Mouse (Mus musculus) neural tube, embryonic 12.5 days (tissue): ENCODE data around the gene Nrbp1. TPM values are rescaled to one million over a fixed set of nuclear protein-coding genes. Genes with fewer than 3 reads are reported as not detected.
A peak's percentile ranks its signal among the peaks of the same experiment; 100 is the strongest.

ENCODE experiments used
- ATAC-seq: fragments of 200-750 bp; cut with Nextera tagmentation; 2 replicates; pipeline ENCODE4 v1.8.0; 2017; ENCODE audit warnings: low read depth, mild to moderate bottlenecking, moderate TSS enrichment, moderate library complexity; ENCODE audit not compliant: low FRiP score
- H3K27ac ChIP-seq: fragments of 300-500 bp; sonication (generic); 2 replicates; pipeline ENCODE4 v1.5.1; 2016
- H3K27me3 ChIP-seq: fragments of 300-500 bp; sonication (generic); replicated peaks from 2 replicates; pipeline ENCODE4 v1.6.1; 2016; ENCODE audit warnings: mild to moderate bottlenecking
- H3K36me3 ChIP-seq: fragments of 300-500 bp; sonication (generic); 2 replicates; pipeline ENCODE4 v1.6.1; 2016; ENCODE audit warnings: mild to moderate bottlenecking
- H3K4me1 ChIP-seq: fragments of 300-500 bp; sonication (generic); 2 replicates; pipeline ENCODE4 v1.6.1; 2016
- H3K4me2 ChIP-seq: fragments of 300-500 bp; sonication (generic); replicated peaks from 2 replicates; pipeline ENCODE4 v1.6.1; 2016; ENCODE audit warnings: mild to moderate bottlenecking
- H3K4me3 ChIP-seq: fragments of 300-500 bp; sonication (generic); 2 replicates; pipeline ENCODE4 v1.5.1; 2016
- H3K9ac ChIP-seq: fragments of 300-500 bp; sonication (generic); 2 replicates; pipeline ENCODE4 v1.6.1; 2016; ENCODE audit warnings: mild to moderate bottlenecking
- H3K9me3 ChIP-seq: fragments of 300-500 bp; sonication (generic); 2 replicates; pipeline ENCODE4 v1.6.1; 2016; ENCODE audit warnings: mild to moderate bottlenecking
- WGBS: fragments of 180-500 bp; shearing (Covaris S2); methylation state at CpG from one replicate; pipeline ENCODE4 v1.1.7; 2016; 5-methylcytosine and 5-hydroxymethylcytosine counted together
- polyA plus RNA-seq: library from polyadenylated mRNA; unstranded; fragments of >200 nt; fragmentation: Nextera tagmentation; extraction: Ambion mirVana; gene quantifications from 2 replicates; pipeline ENCODE4 v1.2.1, GENCODE M21; 2016

Gene Nrbp1
- polyA plus RNA-seq, 1 experiment from 2014 or later = 150 TPM

DNA sequence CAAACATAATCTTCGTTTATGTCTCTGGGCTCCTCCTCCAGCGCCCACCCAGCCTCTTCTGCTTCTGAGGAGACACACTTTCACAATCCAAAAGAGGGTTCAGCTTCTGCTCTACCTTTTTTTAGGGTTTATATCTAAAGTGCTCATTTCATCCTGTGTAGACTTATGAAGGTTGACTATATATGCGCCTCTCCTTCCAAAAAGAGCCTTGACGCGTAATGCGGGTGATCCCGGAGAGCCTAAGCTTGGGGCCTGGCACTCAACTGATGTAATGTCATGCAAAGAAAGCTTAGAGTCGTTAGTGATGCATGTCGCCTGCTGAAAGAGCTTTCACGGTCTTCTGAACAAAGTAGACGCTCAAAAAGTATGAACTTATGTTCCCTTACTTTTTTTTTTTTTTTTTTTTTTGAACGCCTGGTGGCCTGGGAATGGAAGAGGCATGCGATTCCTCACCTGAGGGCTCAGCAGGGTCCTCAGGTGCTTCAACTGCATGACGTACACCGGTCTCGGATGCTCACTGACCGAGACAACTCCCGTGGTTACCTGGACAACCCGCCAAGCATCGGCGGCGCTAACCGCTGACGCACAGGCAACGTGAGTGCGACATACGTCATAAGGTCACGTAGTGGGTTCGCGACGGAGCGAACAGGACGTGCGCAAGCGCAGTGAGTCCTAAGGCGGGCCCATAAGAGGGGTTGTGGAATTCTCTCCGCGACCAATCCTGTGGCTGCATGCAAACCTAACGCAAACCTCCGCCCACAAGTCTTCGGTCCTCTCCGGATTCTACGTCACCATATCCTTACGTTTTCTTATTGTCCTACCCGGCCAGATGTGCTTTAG is 50.1 kb downstream of the Nrbp1 start, which contains the start of gene Ift172:
Gene Ift172 (minus strand): TSS at position 596 of the 840 bp plus-strand sequence.
- no peaks in the 10 kb centered on the region for H3K27me3 ChIP-seq
- H3K9me3 ChIP-seq = no peaks in the 10 kb centered on the region
- ATAC-seq = peak; percentile 87
- H3K4me1 ChIP-seq = peaks cover 40% of the 10 kb centered on the region
- peak within 1 kb of the TSS; percentile 82 for H3K4me2 ChIP-seq
- H3K27ac ChIP-seq = peak within 1 kb of the TSS; percentile 70; the same call in 1 of the 2 replicates
- 3% methylated on average over 45 of the region's 45 CpGs for WGBS
- peak within 1 kb of the TSS; percentile 46 for H3K4me3 ChIP-seq
- peak within 1 kb of the TSS; percentile 48 for H3K9ac ChIP-seq
- H3K36me3 ChIP-seq = peaks cover 27% of the 10 kb centered on the region

DNA sequence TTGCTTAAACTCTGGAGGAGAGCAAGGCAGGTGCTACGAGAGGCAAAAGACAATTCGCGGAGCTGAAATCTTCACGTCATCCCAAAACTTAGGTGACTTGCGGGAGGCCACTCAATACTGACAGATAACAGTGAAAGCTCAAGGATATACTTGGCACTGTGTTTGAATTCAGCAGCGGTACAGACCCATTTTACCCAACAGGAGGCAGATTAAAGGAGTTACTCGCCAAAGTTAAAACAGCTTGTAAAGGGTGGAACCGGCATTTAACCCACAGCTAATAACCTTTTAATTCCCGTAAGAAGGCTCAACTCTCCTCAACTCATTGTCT is 50.7 kb downstream of the Nrbp1 start:
- H3K4me2 ChIP-seq = peak overlapping the region; percentile 82
- ATAC-seq = no peak
- whole genome bisulfite sequencing = 4% methylated on average over 9 of the region's 9 CpGs

DNA sequence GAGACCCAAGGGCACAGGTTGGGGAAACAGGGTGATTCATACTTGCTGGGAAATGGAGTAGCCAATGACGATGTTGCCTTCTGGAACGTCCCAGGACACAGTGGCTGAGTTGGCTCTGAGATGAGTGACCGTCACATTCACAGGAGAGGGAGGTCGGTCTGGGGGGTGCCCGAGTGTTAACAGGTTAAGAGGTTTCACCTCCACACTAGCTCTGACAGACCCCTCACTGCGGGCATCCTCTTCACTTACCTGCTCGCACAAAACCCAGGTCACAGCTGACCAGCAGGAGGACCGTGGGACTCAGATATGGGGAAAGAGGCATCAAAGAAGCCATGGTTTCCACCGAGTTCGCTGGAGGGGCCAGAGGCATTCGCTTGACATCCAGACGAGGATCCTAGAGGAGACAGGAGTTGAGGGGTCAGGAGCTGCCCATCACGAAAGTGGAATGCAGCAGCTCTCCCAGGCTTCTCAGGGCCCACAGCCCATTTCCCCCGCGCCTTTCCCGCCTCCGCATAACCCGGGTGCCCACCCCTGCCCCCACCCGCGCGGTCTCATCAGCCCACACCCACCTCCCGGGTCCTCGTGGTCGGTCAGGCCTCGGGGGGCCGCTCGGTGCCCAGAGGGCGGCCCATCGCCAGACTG is 54.4 kb downstream of the Nrbp1 start:
- Histone ChIP-seq H3K27ac (peak overlapping the region; percentile 62; the same call in 1 of the 2 replicates), H3K27me3 (no peaks in the 10 kb centered on the region), H3K4me3 (peak overlapping the region; percentile 87), H3K4me2 (peak overlapping the region; percentile 99), H3K36me3 (peaks cover 15% of the 10 kb centered on the region), H3K9me3 (no peaks in the 10 kb centered on the region), H3K9ac (peak overlapping the region; percentile 95), H3K4me1 (peaks cover 34% of the 10 kb centered on the region)
- WGBS = 7% methylated on average over 29 of the region's 29 CpGs
- peak; percentile 10 for ATAC-seq

More for the DNA sequence above, 50.7 kb downstream of the Nrbp1 start:
- Histone ChIP-seq H3K27me3 (no peaks in the 10 kb centered on the region), H3K9ac (peak overlapping the region; percentile 48; the same call in 1 of the 2 replicates), H3K9me3 (no peaks in the 10 kb centered on the region), H3K4me1 (peaks cover 40% of the 10 kb centered on the region), H3K27ac (peak overlapping the region; percentile 70; the same call in 1 of the 2 replicates), H3K36me3 (peaks cover 21% of the 10 kb centered on the region), H3K4me3 (peak overlapping the region; percentile 46)

DNA sequence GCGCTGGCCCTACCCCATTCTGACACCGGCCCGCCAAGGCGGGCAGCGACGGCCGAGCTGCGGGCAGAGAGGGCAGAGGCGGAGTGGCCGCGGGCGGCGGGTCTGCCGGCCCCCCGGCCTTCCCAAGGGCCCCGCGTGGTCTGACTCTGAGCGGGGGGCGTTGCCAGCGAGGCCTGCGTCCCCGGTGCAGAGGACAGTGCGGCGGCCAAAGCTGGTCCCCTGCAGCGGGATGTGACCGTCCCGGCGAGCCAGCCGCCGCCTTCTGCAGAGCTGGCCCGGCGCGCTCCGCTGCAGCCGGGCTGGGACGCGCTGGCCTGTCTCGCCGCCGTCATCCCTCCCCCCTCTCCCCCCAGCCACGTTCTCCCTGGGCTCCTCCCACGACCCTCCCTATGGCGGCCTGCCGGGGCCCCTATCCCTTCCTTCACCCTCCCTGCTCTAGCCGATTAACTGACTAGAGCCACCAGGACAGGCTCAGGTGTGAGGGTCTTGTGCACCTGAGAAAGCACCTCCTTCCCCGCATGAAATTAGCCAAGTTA is 55.0 kb downstream of the Nrbp1 start, which contains the start of gene Fndc4:
Gene Fndc4 (minus strand): TSS at position 475 of the 536 bp plus-strand sequence.
- Histone ChIP-seq H3K4me3 (peak within 1 kb of the TSS; percentile 87), H3K9me3 (no peaks in the 10 kb centered on the region), H3K9ac (peak within 1 kb of the TSS; percentile 95), H3K27ac (peak within 1 kb of the TSS; percentile 62; the same call in 1 of the 2 replicates), H3K36me3 (peaks cover 15% of the 10 kb centered on the region), H3K27me3 (no peaks in the 10 kb centered on the region), H3K4me2 (peak within 1 kb of the TSS; percentile 99), H3K4me1 (peaks cover 29% of the 10 kb centered on the region)
- under 1% methylated on average over 46 of the region's 46 CpGs for WGBS
- peak; percentile 72 for ATAC-seq

- Histone ChIP-seq H3K4me3 (no peak within 1 kb of the TSS), H3K9ac (no peak within 1 kb of the TSS)
- no peak for ATAC-seq
Measured at GRCm38 (mm10) chr5:31297047-31297757, 56.5 kb downstream of the Nrbp1 start, which contains the start of gene Gckr. TSS of gene Gckr (plus strand) at chr5:31297443.

DNA sequence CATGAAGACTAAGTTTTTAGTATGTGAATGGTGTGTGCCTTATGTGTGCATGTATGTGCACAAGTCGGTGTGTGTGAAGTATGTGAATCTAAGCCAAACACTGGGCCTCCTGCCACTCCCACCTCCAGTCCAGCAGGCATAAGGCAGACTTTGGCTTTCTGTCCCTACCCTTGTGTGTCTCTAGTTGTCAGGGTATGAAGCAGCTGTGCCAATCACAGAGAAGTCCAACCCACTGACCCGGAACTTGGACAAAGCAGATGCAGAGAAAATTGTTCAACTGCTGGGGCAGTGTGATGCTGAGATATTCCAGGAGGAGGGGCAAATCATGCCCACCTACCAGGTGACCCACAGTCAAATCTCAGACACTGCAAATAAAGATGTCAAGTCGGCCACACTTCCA is 57.3 kb downstream of the Nrbp1 start:
- H3K27me3 ChIP-seq = no peaks in the 10 kb centered on the region
- peaks cover 22% of the 10 kb centered on the region for H3K4me1 ChIP-seq
- 79% methylated on average over 3 of the region's 3 CpGs for WGBS
- H3K27ac ChIP-seq = no peak overlapping the region
- no peak overlapping the region for H3K4me3 ChIP-seq
- peaks cover 11% of the 10 kb centered on the region for H3K36me3 ChIP-seq
- no peaks in the 10 kb centered on the region for H3K9me3 ChIP-seq
- H3K4me2 ChIP-seq = no peak overlapping the region
- H3K9ac ChIP-seq = no peak overlapping the region
- ATAC-seq = no peak

More at GRCm38 (mm10) chr5:31297047-31297757, 56.5 kb downstream of the Nrbp1 start, which contains the start of gene Gckr:
- no peak within 1 kb of the TSS for H3K27ac ChIP-seq
- no peaks in the 10 kb centered on the region for H3K27me3 ChIP-seq
- 80% methylated on average over 13 of the region's 13 CpGs for WGBS
- peaks cover 15% of the 10 kb centered on the region for H3K36me3 ChIP-seq
- H3K4me1 ChIP-seq = peaks cover 22% of the 10 kb centered on the region
- H3K9me3 ChIP-seq = no peaks in the 10 kb centered on the region
- H3K4me2 ChIP-seq = peak within 1 kb of the TSS; percentile 99

DNA sequence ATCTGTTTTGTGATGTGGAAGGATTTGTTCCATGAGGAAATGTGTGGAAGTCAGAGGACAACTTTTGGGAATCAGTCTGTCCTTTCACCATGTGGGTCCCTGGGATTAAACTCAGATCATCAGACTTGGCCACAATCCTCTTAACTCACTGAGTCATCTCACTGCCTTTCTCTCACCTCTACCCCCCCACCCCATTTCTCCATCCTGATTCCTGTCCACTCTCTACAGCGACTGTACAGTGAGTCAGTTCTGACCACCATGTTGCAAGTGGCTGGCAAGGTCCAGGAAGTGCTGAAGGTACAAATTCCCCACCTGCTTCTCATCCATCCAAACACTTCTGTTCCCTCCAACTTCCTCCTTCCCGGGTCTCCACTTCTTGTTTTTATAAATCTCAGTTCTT is 57.8 kb downstream of the Nrbp1 start:
- H3K36me3 ChIP-seq = peaks cover 6% of the 10 kb centered on the region
- 60% methylated on average over 2 of the region's 2 CpGs for WGBS
- no peaks in the 10 kb centered on the region for H3K9me3 ChIP-seq
- H3K4me1 ChIP-seq = peaks cover 21% of the 10 kb centered on the region
- no peaks in the 10 kb centered on the region for H3K27me3 ChIP-seq
- no peak overlapping the region for H3K4me2 ChIP-seq
- H3K4me3 ChIP-seq = no peak overlapping the region
- ATAC-seq = no peak
- H3K9ac ChIP-seq = no peak overlapping the region
- no peak overlapping the region for H3K27ac ChIP-seq

Other genes with a start within 250 kb of the Nrbp1 start
- 119 and 125 TPM in 2 replicates for gene Atraid, start 192.6 kb upstream of the Nrbp1 start, polyA plus RNA-seq
- gene Slc5a6, start 191.9 kb upstream of the Nrbp1 start, polyA plus RNA-seq = 11.0 and 12.2 TPM in 2 replicates
- 24.2 and 30.1 TPM in 2 replicates for gene Cad, start 186.1 kb upstream of the Nrbp1 start, polyA plus RNA-seq
- not detected in 2 replicates for gene Dnajc5g, start 134.6 kb upstream of the Nrbp1 start, polyA plus RNA-seq
- gene Slc30a3, start 132.6 kb upstream of the Nrbp1 start, polyA plus RNA-seq = 16.2 and 18.8 TPM in 2 replicates
- gene Trim54, start 124.2 kb upstream of the Nrbp1 start, polyA plus RNA-seq = 0.79 and 0.88 TPM in 2 replicates
- gene Ucn, start 102.0 kb upstream of the Nrbp1 start, polyA plus RNA-seq = not detected in 2 replicates
- 50.3 and 51.5 TPM in 2 replicates for gene Mpv17, start 86.6 kb upstream of the Nrbp1 start, polyA plus RNA-seq
- 1.5 and 2.4 TPM in 2 replicates for gene Gm29609, start 61.0 kb upstream of the Nrbp1 start, polyA plus RNA-seq
- gene Gtf3c2, start 60.7 kb upstream of the Nrbp1 start, polyA plus RNA-seq = 86.7 and 90.5 TPM in 2 replicates
- 131 and 134 TPM in 2 replicates for gene Snx17, start 47.6 kb upstream of the Nrbp1 start, polyA plus RNA-seq
- 71.7 and 80.3 TPM in 2 replicates for gene Eif2b4, start 47.4 kb upstream of the Nrbp1 start, polyA plus RNA-seq
- gene Zfp513, start 38.6 kb upstream of the Nrbp1 start, polyA plus RNA-seq = 24.2 and 27.3 TPM in 2 replicates
- 151 and 161 TPM in 2 replicates for gene Ppm1g, start 20.2 kb upstream of the Nrbp1 start, polyA plus RNA-seq
- gene Gm9970, start 368 bp downstream of the Nrbp1 start, polyA plus RNA-seq = 0.80 and 0.90 TPM in 2 replicates
- gene Krtcap3, start 10.8 kb downstream of the Nrbp1 start, polyA plus RNA-seq = 3.1 and 5.1 TPM in 2 replicates
- gene Ift172, start 50.3 kb downstream of the Nrbp1 start, polyA plus RNA-seq = 41.2 and 43.9 TPM in 2 replicates
- gene Fndc4, start 55.2 kb downstream of the Nrbp1 start, polyA plus RNA-seq = 79.5 and 80.7 TPM in 2 replicates
- 0.23 and 0.49 TPM in 2 replicates for gene Gckr, start 56.6 kb downstream of the Nrbp1 start, polyA plus RNA-seq
- gene Zfp512, start 211.6 kb downstream of the Nrbp1 start, polyA plus RNA-seq = 97.1 and 100 TPM in 2 replicates
- gene 4930548H24Rik, start 244.9 kb downstream of the Nrbp1 start, polyA plus RNA-seq = not detected in 2 replicates